Mouse (Mus musculus) C2C12 (cell line): ENCODE data around the gene Anapc7.

Source experiments
- CTCF ChIP-seq: IDR thresholded peaks from one replicate; pipeline ENCODE4 v1.5.1; 2011; ENCODE audit not compliant: control insufficient read depth, insufficient read depth, insufficient read length
- USF1 ChIP-seq: IDR thresholded peaks from one replicate; pipeline ENCODE4 v1.6.1; 2011; ENCODE audit warnings: low read depth, mild to moderate bottlenecking, control low read depth, moderate library complexity

- TF ChIP-seq CTCF (no peak), USF1 (no peak)
Observed at GRCm38 (mm10) chr5:122454883-122455282, 33.4 kb downstream of the Anapc7 start.
